Mouse (Mus musculus): ENCODE measurements around the gene Stat5a. TPM values are rescaled to one million over a fixed set of nuclear protein-coding genes. Genes with fewer than 3 reads are reported as not detected.

Gene Stat5a
- total RNA-seq, 2 experiments from 2014 or later = 2.4 to 3.9 TPM

Other genes starting within 250 kb of the Stat5a start
- 10 to 100 TPM; 25.6 to 27.9 TPM for gene Nkiras2, start 240.1 kb upstream of the Stat5a start, total RNA-seq (2021)
- 100 to 1,000 TPM; 250 to 255 TPM for gene Dnajc7, start 239.2 kb upstream of the Stat5a start, total RNA-seq (2021)
- gene Zfp385c, start 166.9 kb upstream of the Stat5a start, total RNA-seq (2021) = under 1 TPM; 0.54 to 0.57 TPM
- gene Dhx58, start 155.1 kb upstream of the Stat5a start, total RNA-seq (2021) = 1 to 10 TPM; 1.2 to 1.9 TPM
- gene Kat2a, start 146.9 kb upstream of the Stat5a start, total RNA-seq (2021) = 10 to 100 TPM; 61.6 to 66.2 TPM
- not detected for gene Hspb9, start 145.5 kb upstream of the Stat5a start, total RNA-seq (2021)
- 100 to 1,000 TPM; 152 to 165 TPM for gene Rab5c, start 121.1 kb upstream of the Stat5a start, total RNA-seq (2021)
- gene Kcnh4, start 99.4 kb upstream of the Stat5a start, total RNA-seq (2021) = 1 to 10 TPM; 1.5 to 2.2 TPM
- gene Hcrt, start 96.4 kb upstream of the Stat5a start, total RNA-seq (2021) = under 1 TPM in 1 of 2 experiments, not detected in 1; 0.62 TPM
- gene Ghdc, start 88.4 kb upstream of the Stat5a start, total RNA-seq (2021) = 1 to 10 TPM; 5.5 to 7.2 TPM
- 10 to 100 TPM; 12.2 to 13.0 TPM for gene Stat5b, start 8.6 kb upstream of the Stat5a start, total RNA-seq (2021)
- gene Stat3, start 80.2 kb downstream of the Stat5a start, total RNA-seq (2021) = 10 to 100 TPM; 35.9 to 39.0 TPM
- gene Cavin1, start 111.5 kb downstream of the Stat5a start, total RNA-seq (2021) = 10 to 100 TPM; 20.5 to 20.6 TPM
- gene Atp6v0a1, start 150.1 kb downstream of the Stat5a start, total RNA-seq (2021) = 100 to 1,000 TPM; 424 to 431 TPM
- 1 to 10 TPM; 8.6 to 9.9 TPM for gene Naglu, start 210.7 kb downstream of the Stat5a start, total RNA-seq (2021)
- under 1 TPM; 0.33 to 0.37 TPM for gene Hsd17b1, start 219.1 kb downstream of the Stat5a start, total RNA-seq (2021)
- gene Coasy, start 223.2 kb downstream of the Stat5a start, total RNA-seq (2021) = 10 to 100 TPM; 32.9 to 37.7 TPM
- gene Mlx, start 227.9 kb downstream of the Stat5a start, total RNA-seq (2021) = 10 to 100 TPM; 39.2 to 50.3 TPM
- 1 to 10 TPM; 5.8 to 7.0 TPM for gene Psmc3ip, start 236.1 kb downstream of the Stat5a start, total RNA-seq (2021)